Mouse (Mus musculus) forebrain, postnatal 0 days (tissue): Measurements from ENCODE around the gene Ing1. TPM values are rescaled to one million over a fixed set of nuclear protein-coding genes. Genes with fewer than 3 reads are reported as not detected.

Source experiments
- ATAC-seq: fragments of 200-750 bp; cut with Nextera tagmentation; 2 replicates; pipeline ENCODE4 v1.8.0; 2017; ENCODE audit warnings: mild to moderate bottlenecking, moderate library complexity
- DNase-seq: peaks from one replicate; pipeline ENCODE4 v3.0.0-alpha.2; 2015
- H3K27ac ChIP-seq: fragments of 300-500 bp; sonication (generic); 2 replicates; pipeline ENCODE4 v1.5.1; 2014; ENCODE audit warnings: low read depth, mild to moderate bottlenecking, antibody characterized with exemption, low read length, moderate library complexity, mixed read lengths
- H3K27me3 ChIP-seq: fragments of 300-500 bp; sonication (generic); 2 replicates; pipeline ENCODE4 v1.6.1; 2014; ENCODE audit warnings: mild to moderate bottlenecking, low read length, mixed read lengths; ENCODE audit not compliant: insufficient read depth
- H3K36me3 ChIP-seq: fragments of 300-500 bp; sonication (generic); 2 replicates; pipeline ENCODE4 v1.6.1; 2014; ENCODE audit warnings: mild to moderate bottlenecking, moderate library complexity; ENCODE audit not compliant: insufficient read depth
- H3K4me1 ChIP-seq: fragments of 300-500 bp; sonication (generic); 2 replicates; pipeline ENCODE4 v1.6.1; 2014; ENCODE audit warnings: antibody characterized with exemption; ENCODE audit not compliant: insufficient read depth
- H3K4me2 ChIP-seq: fragments of 300-500 bp; sonication (generic); 2 replicates; pipeline ENCODE4 v1.6.1; 2014; ENCODE audit warnings: low read depth, mild to moderate bottlenecking, moderate library complexity
- H3K4me3 ChIP-seq: fragments of 300-500 bp; sonication (generic); 2 replicates; pipeline ENCODE4 v1.5.1; 2014; ENCODE audit warnings: low read depth, low read length, mixed read lengths
- H3K9ac ChIP-seq: fragments of 300-500 bp; sonication (generic); 2 replicates; pipeline ENCODE4 v1.6.1; 2014; ENCODE audit warnings: mild to moderate bottlenecking
- H3K9me3 ChIP-seq: fragments of 300-500 bp; sonication (generic); 2 replicates; pipeline ENCODE4 v1.6.1; 2016; ENCODE audit warnings: low read length
- CTCF ChIP-seq: sonication (generic); IDR thresholded peaks from 2 replicates; pipeline ENCODE4 v1.5.1; 2016; ENCODE audit warnings: antibody characterized with exemption, control low read depth, low read depth
- WGBS: fragments of 180-500 bp; shearing (Covaris S2); extraction: QIAGEN DNeasy Blood & Tissue Kit; methylation state at CpG from one replicate; pipeline ENCODE4 v1.1.7; 2014; 5-methylcytosine and 5-hydroxymethylcytosine counted together
- polyA plus RNA-seq: library from polyadenylated mRNA; unstranded; fragments of >200 nt; fragmentation: Nextera tagmentation; extraction: Ambion mirVana; gene quantifications from 2 replicates; pipeline ENCODE4 v1.2.1, GENCODE M21; 2015
- total RNA-seq: library from RNA; depleted of rRNA; stranded (reverse); fragments of >200 nt; gene quantifications from 2 replicates; pipeline ENCODE4 v1.2.3, GENCODE M21; 2014; rRNA removed

Gene Ing1
- 30.8 and 34.7 TPM in 2 replicates for total RNA-seq
- polyA plus RNA-seq = 43.5 and 49.9 TPM in 2 replicates

DNA sequence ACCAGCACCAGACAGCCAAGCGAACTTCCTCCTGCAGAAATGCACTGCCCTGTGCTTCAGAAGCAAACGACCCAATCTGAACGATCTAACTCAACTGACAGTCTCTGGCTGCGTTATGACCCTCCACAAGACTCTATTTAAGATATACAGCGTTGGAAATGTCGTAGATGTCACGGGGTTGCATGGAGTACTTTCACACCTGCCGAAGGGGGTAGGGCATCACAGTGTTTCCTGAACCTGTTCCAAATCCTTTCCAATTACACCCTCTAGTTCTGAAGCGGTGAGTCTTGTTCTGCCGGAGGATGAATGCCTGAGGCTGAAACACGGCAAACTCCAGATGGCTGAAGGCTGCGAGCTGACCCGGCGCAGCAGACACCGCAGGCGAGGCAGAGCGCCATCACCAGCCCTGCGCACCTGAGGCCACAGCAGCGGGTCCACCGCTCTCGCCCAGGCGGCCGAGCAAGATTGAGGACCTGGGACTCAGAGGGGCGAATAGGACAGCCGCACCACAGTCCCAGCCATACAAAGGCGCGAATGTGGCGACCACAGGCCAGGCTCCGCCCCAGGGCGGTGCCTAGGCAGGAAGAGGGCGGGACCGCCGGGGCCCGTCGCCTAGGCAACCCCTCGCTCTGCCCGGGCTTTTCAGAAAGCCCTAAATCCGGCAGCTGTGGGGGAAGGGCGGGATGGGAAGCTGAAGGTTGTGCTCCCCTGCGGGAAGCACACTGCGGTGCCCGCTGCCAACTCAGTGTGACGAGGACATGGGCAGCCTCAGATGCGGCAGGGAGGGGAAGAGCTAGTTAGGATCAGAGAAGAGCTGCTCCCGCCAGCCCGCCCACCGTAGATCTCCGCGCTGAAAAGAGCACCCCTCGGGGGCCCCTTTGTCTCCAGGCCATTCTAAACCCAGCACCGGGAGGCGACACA is at the start of gene Ing1:
Ing1 (plus strand) TSS at position 773 of the 921 bp plus-strand sequence.
- Histone ChIP-seq H3K4me3 (peak within 1 kb of the TSS; percentile 91), H3K27ac (peak within 1 kb of the TSS; percentile 100), H3K4me2 (peak within 1 kb of the TSS; percentile 86), H3K27me3 (no peaks in the 10 kb centered on the region), H3K9me3 (no peaks in the 10 kb centered on the region), H3K9ac (peak within 1 kb of the TSS; percentile 97), H3K4me1 (peaks cover 9% of the 10 kb centered on the region; the same call in 1 of the 2 replicates), H3K36me3 (no peaks in the 10 kb centered on the region)
- no peak for TF ChIP-seq CTCF
- DNase-seq (peak; percentile 98), ATAC-seq (peak; percentile 82)
- WGBS = 1% methylated on average over 52 of the region's 52 CpGs

- 85% methylated on average over 14 of the region's 14 CpGs for WGBS
- H3K9ac ChIP-seq = no peak overlapping the region
- no peak for TF ChIP-seq CTCF
- no peaks in the 10 kb centered on the region for H3K4me1 ChIP-seq
- no peak overlapping the region for H3K4me2 ChIP-seq
- H3K36me3 ChIP-seq = peaks cover 75% of the 10 kb centered on the region
- no peaks in the 10 kb centered on the region for H3K27me3 ChIP-seq
- no peaks in the 10 kb centered on the region for H3K9me3 ChIP-seq
- H3K27ac ChIP-seq = no peak overlapping the region
- H3K4me3 ChIP-seq = no peak overlapping the region
- DNase-seq (no peak), ATAC-seq (peak; percentile 43; the same call in 1 of the 2 replicates)
Observed at GRCm38 (mm10) chr8:11506074-11506473, 49.3 kb upstream of the Ing1 start.

DNA sequence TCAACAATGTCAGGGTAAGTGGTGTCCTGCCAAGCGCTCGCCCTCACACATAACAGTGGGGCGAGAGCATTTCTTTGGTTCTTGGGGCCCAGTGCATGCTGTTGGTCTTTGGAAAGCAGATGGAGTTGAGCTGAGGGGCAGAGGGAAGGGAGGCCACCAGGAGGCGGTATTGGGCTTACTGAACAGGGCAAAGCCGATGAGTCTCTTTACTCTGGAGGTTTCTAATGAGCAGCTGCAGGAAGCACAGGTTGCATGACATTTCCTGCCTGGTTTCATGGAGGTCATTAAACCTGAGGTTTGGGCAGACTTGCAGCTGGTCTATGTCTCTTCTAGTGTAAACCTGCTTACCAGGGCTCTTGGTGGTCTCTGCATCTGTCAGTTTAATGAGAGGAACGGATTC is 48.6 kb upstream of the Ing1 start:
- no peak overlapping the region for H3K27ac ChIP-seq
- no peaks in the 10 kb centered on the region for H3K9me3 ChIP-seq
- ATAC-seq (peak; percentile 52; the same call in 1 of the 2 replicates), DNase-seq (peak; percentile 36)
- H3K4me3 ChIP-seq = no peak overlapping the region
- peak; percentile 70 for TF ChIP-seq CTCF
- 71% methylated on average over 6 of the region's 6 CpGs for WGBS
- peaks cover 82% of the 10 kb centered on the region for H3K36me3 ChIP-seq
- H3K4me2 ChIP-seq = no peak overlapping the region
- no peaks in the 10 kb centered on the region for H3K4me1 ChIP-seq
- no peaks in the 10 kb centered on the region for H3K27me3 ChIP-seq
- H3K9ac ChIP-seq = no peak overlapping the region

- DNase-seq (no peak), ATAC-seq (no peak)
- 89% methylated on average over 10 of the region's 10 CpGs for WGBS
- Histone ChIP-seq H3K4me1 (no peaks in the 10 kb centered on the region), H3K27ac (no peak overlapping the region), H3K27me3 (no peaks in the 10 kb centered on the region), H3K4me3 (no peak overlapping the region), H3K36me3 (peaks cover 92% of the 10 kb centered on the region), H3K9me3 (no peaks in the 10 kb centered on the region), H3K4me2 (no peak overlapping the region), H3K9ac (no peak overlapping the region)
- TF ChIP-seq CTCF = no peak
Observed at GRCm38 (mm10) chr8:11508880-11509279, 46.5 kb upstream of the Ing1 start.

DNA sequence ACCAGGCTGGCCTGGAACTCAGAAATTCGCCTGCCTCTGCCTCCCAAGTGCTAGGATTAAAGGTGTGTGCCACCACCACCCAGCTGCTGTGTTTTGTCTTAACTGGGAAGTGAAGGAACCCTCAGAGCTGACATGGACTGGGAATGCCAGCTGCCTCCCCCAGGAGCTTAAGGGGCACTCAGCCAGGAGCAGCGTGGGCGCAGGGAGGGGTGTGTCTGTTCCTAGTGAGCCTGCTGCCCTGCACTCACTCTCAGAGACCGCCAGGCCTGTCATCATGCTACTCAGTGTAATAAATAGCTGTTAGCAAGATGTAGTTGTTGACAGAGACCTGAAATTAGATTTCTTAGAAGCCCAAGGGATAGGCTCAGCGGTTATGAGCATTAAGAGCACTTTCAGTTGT is 44.4 kb upstream of the Ing1 start:
- Histone ChIP-seq H3K36me3 (peaks cover 92% of the 10 kb centered on the region), H3K27ac (no peak overlapping the region), H3K4me1 (no peaks in the 10 kb centered on the region), H3K4me3 (no peak overlapping the region), H3K27me3 (no peaks in the 10 kb centered on the region), H3K9ac (no peak overlapping the region), H3K4me2 (no peak overlapping the region), H3K9me3 (no peaks in the 10 kb centered on the region)
- DNase-seq (no peak), ATAC-seq (no peak)
- no peak for TF ChIP-seq CTCF
- WGBS = 87% methylated on average over 5 of the region's 5 CpGs

GRCm38 (mm10) chr8:11512711-11513110 is 42.7 kb upstream of the Ing1 start:
- H3K27me3 ChIP-seq = no peaks in the 10 kb centered on the region
- ATAC-seq (no peak), DNase-seq (no peak)
- H3K9me3 ChIP-seq = no peaks in the 10 kb centered on the region
- no peak overlapping the region for H3K27ac ChIP-seq
- H3K36me3 ChIP-seq = peaks cover 92% of the 10 kb centered on the region
- no peaks in the 10 kb centered on the region for H3K4me1 ChIP-seq
- no peak overlapping the region for H3K9ac ChIP-seq
- no peak overlapping the region for H3K4me2 ChIP-seq
- no peak for TF ChIP-seq CTCF
- no peak overlapping the region for H3K4me3 ChIP-seq
- 92% methylated on average over 9 of the region's 9 CpGs for WGBS

GRCm38 (mm10) chr8:11513247-11513646 is 42.1 kb upstream of the Ing1 start:
- ATAC-seq = no peak
- Histone ChIP-seq H3K27me3 (no peaks in the 10 kb centered on the region), H3K4me1 (no peaks in the 10 kb centered on the region), H3K4me2 (no peak overlapping the region), H3K9me3 (no peaks in the 10 kb centered on the region), H3K36me3 (peaks cover 93% of the 10 kb centered on the region), H3K27ac (no peak overlapping the region), H3K4me3 (no peak overlapping the region), H3K9ac (no peak overlapping the region)
- no peak for DNase-seq
- WGBS = 87% methylated on average over 5 of the region's 5 CpGs
- TF ChIP-seq CTCF = no peak
